Mouse (Mus musculus) cortical plate, adult 2 months (tissue): ENCODE measurements at regions not wholly inside any gene's neighbourhood (a gene's known extent, or its start where the extent isn't known, plus 50 kb on each side); places are given as distances from the start of the nearest gene placed in this dataset.

Source experiments
- CTCF ChIP-seq: fragments of 200-500 bp; IDR thresholded peaks from 2 replicates; pipeline ENCODE4 v1.5.1; 2011; ENCODE audit warnings: mild to moderate bottlenecking, control low read depth, low read length; ENCODE audit not compliant: insufficient read depth; ENCODE audit errors: extremely low read depth
- POLR2A ChIP-seq: fragments of 200-500 bp; IDR thresholded peaks from 2 replicates; pipeline ENCODE4 v1.6.1; 2011; ENCODE audit warnings: mild to moderate bottlenecking, low read length, control low read depth; ENCODE audit not compliant: insufficient read depth; ENCODE audit errors: extremely low read depth

DNA sequence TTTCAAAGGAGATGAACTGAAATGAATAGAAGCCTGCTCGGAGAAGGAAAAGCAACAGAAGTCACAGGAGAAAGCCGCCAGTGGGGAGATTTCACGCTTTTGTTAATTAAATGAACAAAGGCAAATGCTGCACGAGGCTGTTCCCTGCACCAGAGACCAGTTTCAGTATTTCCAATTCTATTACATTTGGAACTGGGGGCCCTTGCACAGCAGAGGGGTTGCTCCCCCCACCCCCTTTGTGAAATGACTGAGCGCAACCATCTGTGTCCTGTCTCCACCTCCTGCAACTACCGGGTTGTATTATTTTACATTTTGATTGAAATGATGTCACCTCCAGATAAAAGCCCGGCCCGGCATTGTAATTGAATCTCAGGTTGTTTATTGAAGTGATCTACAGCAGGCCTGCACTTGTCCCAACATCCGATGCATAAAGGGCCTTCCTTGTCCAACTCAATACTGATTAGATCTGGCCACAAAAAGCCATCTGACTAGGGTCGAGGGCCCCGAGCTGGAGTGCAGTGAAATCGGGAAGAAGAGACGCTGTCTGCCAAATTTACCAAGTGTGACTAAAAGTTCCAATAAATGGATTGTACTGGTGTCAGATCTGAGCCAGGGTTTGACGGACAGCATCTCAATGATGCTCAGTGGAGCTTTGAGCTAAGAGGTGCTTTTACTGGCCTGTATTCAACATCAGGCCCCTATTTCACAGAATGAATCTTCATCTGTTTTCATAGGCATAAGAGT, 152.9 kb upstream of the Irx4 start:
- no peak for TF ChIP-seq POLR2A
- no peak for TF ChIP-seq CTCF
